Mouse (Mus musculus) heart, embryonic 16.5 days (tissue): ENCODE results near the gene Osbpl10. TPM values are rescaled to one million over a fixed set of nuclear protein-coding genes. Genes with fewer than 3 reads are reported as not detected.

Source experiments
- ATAC-seq: fragments of 200-750 bp; cut with Nextera tagmentation; replicated peaks from 2 replicates; pipeline ENCODE4 v1.8.0; 2017; ENCODE audit warnings: moderate number of reproducible peaks; ENCODE audit not compliant: insufficient read depth, low FRiP score; ENCODE audit errors: extremely low read depth
- H3K27ac ChIP-seq: fragments of 300-500 bp; sonication (generic); 2 replicates; pipeline ENCODE4 v1.5.1; 2014; ENCODE audit warnings: mild to moderate bottlenecking, low read length, control low read depth, moderate library complexity
- H3K27me3 ChIP-seq: fragments of 300-500 bp; sonication (generic); 2 replicates; pipeline ENCODE4 v1.6.1; 2014; ENCODE audit warnings: low read length, mixed read lengths; ENCODE audit not compliant: control insufficient read depth, insufficient read depth
- H3K36me3 ChIP-seq: fragments of 300-500 bp; sonication (generic); 2 replicates; pipeline ENCODE4 v1.6.1; 2014; ENCODE audit not compliant: control insufficient read depth, insufficient read depth
- H3K4me1 ChIP-seq: fragments of 300-500 bp; sonication (generic); 2 replicates; pipeline ENCODE4 v1.6.1; 2014; ENCODE audit warnings: low read length, mixed read lengths; ENCODE audit not compliant: control insufficient read depth, insufficient read depth
- H3K4me2 ChIP-seq: fragments of 300-500 bp; sonication (generic); 2 replicates; pipeline ENCODE4 v1.6.1; 2014; ENCODE audit warnings: low read depth, mild to moderate bottlenecking, control low read depth, low read length
- H3K4me3 ChIP-seq: fragments of 300-500 bp; sonication (generic); 2 replicates; pipeline ENCODE4 v1.5.1; 2014; ENCODE audit warnings: mild to moderate bottlenecking, control low read depth, low read length
- H3K9ac ChIP-seq: fragments of 300-500 bp; sonication (generic); 2 replicates; pipeline ENCODE4 v1.6.1; 2014; ENCODE audit warnings: low read length, control low read depth
- H3K9me3 ChIP-seq: fragments of 300-500 bp; sonication (generic); replicated peaks from 2 replicates; pipeline ENCODE4 v1.6.1; 2016; ENCODE audit warnings: low read length; ENCODE audit not compliant: control insufficient read depth
- WGBS: fragments of 180-500 bp; shearing (Covaris S2); extraction: QIAGEN DNeasy Blood & Tissue Kit; methylation state at CpG from one replicate; pipeline ENCODE4 v1.1.7; 2014; 5-methylcytosine and 5-hydroxymethylcytosine counted together
- polyA plus RNA-seq: library from polyadenylated mRNA; unstranded; fragments of >200 nt; fragmentation: Nextera tagmentation; extraction: Ambion mirVana; gene quantifications from 2 replicates; pipeline ENCODE4 v1.2.1, GENCODE M21; 2015

Gene Osbpl10
- polyA plus RNA-seq, 1 experiment from 2014 or later: 5.1 TPM

DNA sequence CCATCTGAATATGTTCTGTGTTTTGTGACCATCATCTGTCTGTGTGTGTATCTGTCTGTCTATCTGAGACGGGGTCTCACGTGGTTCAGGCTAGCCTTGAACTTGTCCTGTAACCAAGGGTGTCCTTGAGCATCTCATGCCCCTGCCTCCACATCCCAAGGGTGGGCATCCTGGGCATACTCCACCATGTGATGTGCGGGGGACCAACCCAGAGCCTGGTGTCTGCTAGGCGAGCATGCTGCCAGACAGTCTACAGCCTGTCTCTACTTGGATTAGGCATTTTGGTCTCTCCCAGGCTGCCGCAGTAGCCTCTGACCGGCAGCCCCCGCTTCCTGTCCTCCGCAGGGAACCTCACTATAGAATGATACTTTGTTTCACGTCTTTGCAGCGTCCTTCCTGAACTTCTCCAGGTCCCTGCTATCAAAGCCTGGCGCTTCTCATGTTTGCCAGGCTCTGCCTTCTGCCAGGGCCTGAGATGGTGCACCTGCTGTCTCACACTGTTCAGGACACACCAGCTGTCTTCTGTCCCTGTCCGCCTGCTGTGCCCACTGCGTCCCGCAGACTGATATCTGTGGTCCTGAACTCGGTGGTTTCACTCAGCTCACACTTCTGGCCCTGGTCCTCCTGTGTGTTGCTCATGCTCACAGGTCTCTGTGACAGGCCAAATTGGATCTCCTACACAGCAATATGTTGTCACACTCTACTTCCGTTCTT lies 66.9 kb downstream of the Osbpl10 start:
- H3K9ac ChIP-seq: no peak overlapping the region
- H3K36me3 ChIP-seq: no peaks in the 10 kb centered on the region
- H3K27ac ChIP-seq: no peak overlapping the region
- no peak overlapping the region for H3K4me3 ChIP-seq
- WGBS: 67% methylated on average over 16 of the region's 16 CpGs
- H3K4me2 ChIP-seq: no peak overlapping the region
- no peaks in the 10 kb centered on the region for H3K9me3 ChIP-seq
- H3K27me3 ChIP-seq: no peaks in the 10 kb centered on the region
- no peak for ATAC-seq
- peaks cover 14% of the 10 kb centered on the region for H3K4me1 ChIP-seq

- ATAC-seq: no peak
- peaks cover 20% of the 10 kb centered on the region for H3K4me1 ChIP-seq
Measured at GRCm38 (mm10) chr9:115046701-115047100, 68.3 kb downstream of the Osbpl10 start.

GRCm38 (mm10) chr9:115048340-115048739 lies 70.0 kb downstream of the Osbpl10 start:
- Histone ChIP-seq H3K9ac (no peak overlapping the region), H3K27ac (no peak overlapping the region), H3K9me3 (no peaks in the 10 kb centered on the region), H3K4me3 (no peak overlapping the region), H3K4me1 (peaks cover 20% of the 10 kb centered on the region), H3K36me3 (no peaks in the 10 kb centered on the region), H3K27me3 (no peaks in the 10 kb centered on the region), H3K4me2 (peak overlapping the region; percentile 21)
- 23% methylated on average over 10 of the region's 10 CpGs for WGBS
- ATAC-seq: no peak

More at GRCm38 (mm10) chr9:115046701-115047100, 68.3 kb downstream of the Osbpl10 start:
- no peaks in the 10 kb centered on the region for H3K27me3 ChIP-seq
- H3K9me3 ChIP-seq: no peaks in the 10 kb centered on the region
- no peak overlapping the region for H3K4me2 ChIP-seq
- H3K36me3 ChIP-seq: no peaks in the 10 kb centered on the region
- no peak overlapping the region for H3K4me3 ChIP-seq
- 77% methylated on average over 8 of the region's 8 CpGs for WGBS
- no peak overlapping the region for H3K9ac ChIP-seq
- no peak overlapping the region for H3K27ac ChIP-seq

- 46% methylated on average over 7 of the region's 7 CpGs for WGBS
- H3K27ac ChIP-seq: no peak overlapping the region
- ATAC-seq: no peak
- no peak overlapping the region for H3K4me3 ChIP-seq
- no peaks in the 10 kb centered on the region for H3K9me3 ChIP-seq
- H3K27me3 ChIP-seq: no peaks in the 10 kb centered on the region
- peaks cover 20% of the 10 kb centered on the region for H3K4me1 ChIP-seq
- H3K9ac ChIP-seq: no peak overlapping the region
- no peaks in the 10 kb centered on the region for H3K36me3 ChIP-seq
- peak overlapping the region; percentile 21; the same call in 1 of the 2 replicates for H3K4me2 ChIP-seq
Measured at GRCm38 (mm10) chr9:115048861-115049260, 70.5 kb downstream of the Osbpl10 start.

- no peaks in the 10 kb centered on the region for H3K9me3 ChIP-seq
- WGBS: 59% methylated on average over 13 of the region's 13 CpGs
- no peak overlapping the region for H3K4me2 ChIP-seq
- H3K4me3 ChIP-seq: no peak overlapping the region
- ATAC-seq: peak; percentile 46; the same call in 1 of the 2 replicates
- H3K4me1 ChIP-seq: peaks cover 28% of the 10 kb centered on the region
- H3K36me3 ChIP-seq: no peaks in the 10 kb centered on the region
- no peak overlapping the region for H3K27ac ChIP-seq
- H3K9ac ChIP-seq: no peak overlapping the region
- H3K27me3 ChIP-seq: no peaks in the 10 kb centered on the region
Measured at GRCm38 (mm10) chr9:115049981-115050720, 71.8 kb downstream of the Osbpl10 start.

- H3K9me3 ChIP-seq: no peaks in the 10 kb centered on the region
- H3K27ac ChIP-seq: no peak overlapping the region
- no peaks in the 10 kb centered on the region for H3K27me3 ChIP-seq
- no peaks in the 10 kb centered on the region for H3K36me3 ChIP-seq
- ATAC-seq: no peak
- H3K9ac ChIP-seq: no peak overlapping the region
- H3K4me3 ChIP-seq: no peak overlapping the region
- 75% methylated on average over 3 of the region's 3 CpGs for WGBS
- H3K4me2 ChIP-seq: no peak overlapping the region
- H3K4me1 ChIP-seq: peaks cover 36% of the 10 kb centered on the region
Measured at GRCm38 (mm10) chr9:115051976-115052375, 73.6 kb downstream of the Osbpl10 start.

- WGBS: 89% methylated on average over 14 of the region's 14 CpGs
- Histone ChIP-seq H3K4me1 (peaks cover 27% of the 10 kb centered on the region), H3K9ac (no peak overlapping the region), H3K4me3 (no peak overlapping the region), H3K4me2 (no peak overlapping the region), H3K36me3 (no peaks in the 10 kb centered on the region), H3K27me3 (no peaks in the 10 kb centered on the region), H3K9me3 (no peaks in the 10 kb centered on the region), H3K27ac (no peak overlapping the region)
- no peak for ATAC-seq
Measured at GRCm38 (mm10) chr9:115053779-115054178, 75.4 kb downstream of the Osbpl10 start.

GRCm38 (mm10) chr9:115055041-115055830 lies 76.9 kb downstream of the Osbpl10 start:
- Histone ChIP-seq H3K9me3 (no peaks in the 10 kb centered on the region), H3K4me1 (peaks cover 25% of the 10 kb centered on the region), H3K27ac (peak overlapping the region; percentile 64), H3K27me3 (no peaks in the 10 kb centered on the region), H3K36me3 (no peaks in the 10 kb centered on the region), H3K9ac (no peak overlapping the region; the same call in 1 of the 2 replicates), H3K4me3 (no peak overlapping the region), H3K4me2 (peak overlapping the region; percentile 32; the same call in 1 of the 2 replicates)
- peak; percentile 87 for ATAC-seq
- WGBS: 57% methylated on average over 8 of the region's 8 CpGs
